Mouse (Mus musculus) megakaryocyte, embryonic 14.5 days (primary cell): ENCODE results near the gene Wdr34.

Source experiments
- FLI1 ChIP-seq: IDR thresholded peaks from 2 replicates; pipeline ENCODE4 v1.6.1; 2012; ENCODE audit warnings: low read length, inconsistent platforms, mixed read lengths
- GATA1 ChIP-seq: IDR thresholded peaks from 3 replicates; pipeline ENCODE4 v1.6.1; 2012; ENCODE audit warnings: mixed read lengths, low read length, inconsistent platforms, borderline replicate concordance

- TF ChIP-seq GATA1 (no peak), FLI1 (no peak)
Measured at GRCm38 (mm10) chr2:30058418-30058817, 9.7 kb upstream of the Wdr34 start.
